Mouse (Mus musculus): Measurements from ENCODE around the gene Srgap2.
"Not testable (repeated sequence)": the region's sequence is repeated elsewhere in the genome, so short reads cannot be mapped to it uniquely, and the experiment has no call there.

Srgap2 gene

DNA sequence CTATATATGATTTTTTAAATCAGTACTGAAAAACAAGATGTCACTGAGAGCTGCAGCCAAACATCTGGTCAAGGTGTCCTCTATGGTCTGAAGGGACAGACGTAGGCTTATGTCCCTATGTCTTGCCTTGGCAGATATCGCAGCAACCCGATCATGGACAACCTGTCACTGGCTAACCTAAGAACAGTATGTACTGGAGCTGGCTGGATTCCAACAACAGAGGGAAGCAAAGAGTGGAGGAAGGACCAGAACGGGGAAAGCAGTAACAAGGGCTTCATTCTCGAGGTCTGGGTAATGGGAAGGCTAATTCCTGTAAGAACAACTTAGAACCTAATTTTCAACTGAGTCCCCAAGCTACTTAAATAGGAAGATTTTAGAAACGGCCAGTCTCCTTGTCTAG lies 238.2 kb downstream of the Srgap2 start:
- DNase-seq (ENCODE audit: low spot score in 2 of 2): no peak

DNA sequence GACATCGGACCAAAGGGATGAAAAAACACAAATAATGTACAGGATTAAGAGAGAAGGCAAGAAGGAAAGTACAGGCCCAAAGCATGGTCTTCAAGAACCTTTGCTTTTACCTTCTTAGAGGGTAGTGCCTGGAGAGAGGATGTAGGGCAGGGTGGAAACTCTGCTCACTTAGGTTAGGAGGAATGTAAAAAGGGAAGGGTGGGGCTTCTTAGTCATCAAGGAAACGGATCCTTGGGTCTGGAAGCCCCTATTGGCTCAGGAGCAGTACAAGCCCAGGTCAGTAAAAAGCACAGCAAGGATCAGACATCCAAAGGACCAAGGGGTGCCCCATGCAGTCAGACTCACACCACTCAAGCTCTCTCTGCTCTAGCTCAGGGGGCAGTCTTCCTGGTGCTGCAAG lies 239.9 kb downstream of the Srgap2 start:
- no peak for DNase-seq (ENCODE audit: low spot score in 2 of 2)

DNA sequence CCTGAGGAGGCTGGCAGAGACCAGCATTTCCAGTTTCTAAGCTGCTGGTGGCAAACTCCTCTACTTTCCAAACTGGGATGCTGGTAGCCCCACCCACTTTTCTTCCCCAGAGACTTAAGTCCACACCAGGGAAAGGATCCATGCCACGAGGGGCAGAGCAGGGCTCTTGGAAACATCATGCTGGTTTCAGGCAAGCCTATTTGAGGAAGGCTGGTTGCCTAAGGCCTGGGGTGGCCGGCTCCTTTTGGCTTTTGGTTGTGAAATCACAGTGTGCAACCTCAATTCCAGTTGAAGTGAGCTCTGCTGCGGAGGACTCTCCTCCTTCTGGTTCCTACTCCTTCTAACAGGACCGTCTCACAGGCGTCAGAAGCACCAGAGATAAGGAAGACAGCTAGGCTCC lies 240.3 kb downstream of the Srgap2 start:
- no peak for DNase-seq (ENCODE audit: low spot score in 2 of 2)

DNA sequence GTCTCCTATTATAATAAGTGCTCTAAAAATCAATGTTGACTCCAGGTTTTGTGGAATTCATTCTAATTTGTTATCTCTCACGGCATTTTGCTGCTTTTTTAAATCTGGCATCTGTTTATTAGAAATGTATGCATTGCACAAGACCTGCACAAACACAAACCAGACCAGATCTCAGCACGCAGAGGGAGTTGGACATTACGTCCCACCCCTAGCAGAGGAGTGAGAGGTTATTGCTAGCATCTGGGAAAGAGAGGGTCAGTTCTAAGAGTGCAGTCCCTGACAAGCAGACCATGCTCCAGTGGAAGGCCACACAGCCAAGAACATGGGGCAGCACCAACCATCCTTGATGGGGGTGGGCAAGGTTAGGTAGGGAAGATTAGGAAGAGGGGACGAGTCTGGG lies 242.5 kb downstream of the Srgap2 start:
- no peak for DNase-seq (ENCODE audit: low spot score in 2 of 2)

DNA sequence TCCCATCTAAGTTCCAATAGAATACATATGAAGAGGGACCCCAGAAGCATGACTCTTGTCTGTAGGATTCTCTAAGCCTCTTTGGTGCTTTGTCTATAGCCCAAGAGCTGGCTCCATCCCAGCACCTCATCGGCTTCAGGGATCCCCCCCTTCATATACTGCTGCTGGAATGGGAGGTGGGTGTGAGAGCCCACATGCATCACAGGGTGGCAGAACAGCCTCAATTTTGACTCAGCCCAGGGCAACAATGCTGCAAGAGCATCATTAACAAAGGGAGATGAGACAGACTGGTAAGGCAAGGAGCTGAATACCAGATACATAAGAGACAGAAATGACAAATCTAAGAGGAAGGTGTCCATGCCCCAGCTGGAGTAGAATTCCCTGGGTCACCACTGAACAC lies 243.0 kb downstream of the Srgap2 start:
- DNase-seq (ENCODE audit: low spot score in 2 of 2): no peak

DNA sequence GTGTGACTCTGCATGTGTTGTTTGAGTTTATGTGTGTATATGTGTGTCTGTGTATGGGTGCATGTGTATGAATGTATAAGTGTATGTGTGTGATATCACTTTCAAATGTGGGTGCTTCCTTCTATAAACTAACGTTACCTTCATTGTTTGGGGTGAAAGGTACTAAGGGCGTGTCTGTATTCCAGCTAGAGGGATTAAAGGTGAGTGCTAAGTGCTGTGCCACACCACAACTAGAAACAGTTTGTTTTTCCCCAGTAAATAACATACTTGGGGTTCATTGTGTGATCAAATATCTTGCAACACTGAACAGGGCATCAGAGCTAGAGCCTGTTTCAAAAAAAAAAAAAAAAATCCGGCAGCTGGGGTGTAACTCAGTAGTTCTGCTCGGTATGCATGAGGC lies 245.4 kb downstream of the Srgap2 start:
- no peak for DNase-seq (ENCODE audit: low spot score in 2 of 2)

DNA sequence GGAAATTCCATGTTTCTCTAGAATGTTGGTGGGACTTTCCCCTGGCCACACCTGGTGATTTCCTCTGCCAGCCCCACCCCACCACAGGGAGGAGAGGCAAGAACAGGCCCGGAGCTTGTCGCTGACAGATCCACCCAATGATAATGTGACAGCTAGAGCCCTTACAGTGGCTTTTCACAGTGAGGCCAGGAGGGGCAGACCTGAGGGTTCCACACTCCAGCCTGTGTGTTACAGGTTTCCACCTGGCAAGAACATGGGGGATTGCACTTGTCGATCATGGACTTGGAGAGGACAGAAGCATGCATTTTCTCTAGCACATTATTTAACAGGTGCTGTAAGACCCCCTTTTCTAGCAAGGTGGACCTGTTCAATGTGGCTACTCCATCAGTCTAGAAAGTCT lies 246.9 kb downstream of the Srgap2 start:
- no peak for DNase-seq (ENCODE audit: low spot score in 2 of 2)

DNA sequence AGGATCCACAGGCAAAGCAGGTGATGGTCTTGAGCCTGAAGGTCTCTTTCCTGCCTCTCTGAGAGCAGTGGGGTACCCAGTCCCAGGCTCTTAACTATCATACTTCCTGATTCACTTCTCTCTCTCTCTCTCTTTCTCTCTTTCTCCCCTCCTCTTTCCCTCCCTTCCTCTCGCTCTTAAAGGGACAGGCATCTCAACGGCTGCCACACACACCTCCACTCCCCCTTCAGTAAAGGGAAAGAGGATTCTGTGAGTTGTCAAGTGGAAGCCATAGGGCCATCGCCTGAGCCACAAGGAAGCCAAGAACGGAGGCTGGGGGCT lies 247.7 kb downstream of the Srgap2 start, which contains the start of gene Ikbke:
Gene Ikbke, minus strand, starts transcription at position 151 of the 321 bp plus-strand sequence.
- no peak for DNase-seq (ENCODE audit: low spot score in 2 of 2)

DNA sequence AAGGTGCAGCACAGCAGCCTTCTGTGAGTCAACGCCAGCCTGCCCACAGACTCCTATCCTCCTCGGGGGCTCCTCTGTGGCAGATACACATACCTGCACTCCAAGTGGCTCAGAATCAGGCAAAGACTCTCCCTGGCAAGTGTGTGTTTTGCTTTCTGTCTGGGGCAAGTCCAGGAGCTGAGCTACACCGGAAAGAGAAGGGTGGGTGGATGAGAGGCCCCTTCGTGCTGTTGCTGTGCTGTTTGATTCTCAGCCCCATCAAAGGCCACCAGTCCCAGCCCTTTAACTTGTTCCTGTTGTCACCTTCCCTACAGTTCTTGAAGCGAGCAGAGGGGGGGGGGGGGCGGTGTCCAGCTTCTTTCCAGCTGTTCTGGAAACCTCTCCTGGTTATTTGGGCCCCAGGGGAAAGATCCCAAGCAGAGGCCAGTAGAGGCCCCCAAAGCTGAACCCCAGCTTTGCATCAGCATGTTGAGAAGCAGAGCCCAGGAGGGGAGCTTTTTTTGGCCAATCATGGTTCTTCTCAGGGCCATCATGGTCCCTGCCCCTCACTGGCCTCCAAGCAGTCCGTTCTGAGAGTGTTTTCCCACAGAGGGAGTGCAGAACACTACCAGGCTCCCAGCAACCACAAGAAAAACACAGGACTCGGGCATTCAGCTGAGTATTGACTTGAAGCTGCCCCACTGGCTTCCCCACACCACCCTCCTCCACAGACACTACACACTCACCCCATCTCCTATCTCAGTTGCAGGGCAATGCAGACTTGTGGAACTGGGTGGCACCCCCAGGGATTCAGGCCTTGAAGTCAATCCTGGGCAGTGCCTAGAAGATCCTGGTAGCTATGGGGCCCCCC lies 248.3 kb downstream of the Srgap2 start:
- no peak for DNase-seq (ENCODE audit: low spot score in 2 of 2)

DNA sequence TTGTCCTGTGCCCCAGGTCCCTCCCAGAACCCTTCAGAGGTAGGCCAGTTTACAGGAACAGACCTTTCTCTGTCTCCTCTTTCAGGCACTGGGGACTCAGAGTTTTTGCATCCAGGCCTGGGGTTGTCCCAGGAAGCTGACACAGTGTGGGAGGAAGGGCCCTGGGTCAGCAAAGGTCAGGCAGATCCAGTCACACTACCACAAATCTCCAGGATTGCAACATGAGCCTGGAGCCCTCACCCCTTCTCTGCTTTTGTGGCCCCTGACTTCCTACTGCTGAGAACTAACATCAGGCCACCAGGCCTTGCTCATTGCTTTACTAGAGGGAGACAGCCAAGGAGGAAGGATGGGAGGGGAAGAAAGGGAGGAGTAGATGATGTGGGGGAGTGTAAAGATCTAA lies 250.3 kb downstream of the Srgap2 start:
- DNase-seq (ENCODE audit: low spot score in 2 of 2): no peak

DNA sequence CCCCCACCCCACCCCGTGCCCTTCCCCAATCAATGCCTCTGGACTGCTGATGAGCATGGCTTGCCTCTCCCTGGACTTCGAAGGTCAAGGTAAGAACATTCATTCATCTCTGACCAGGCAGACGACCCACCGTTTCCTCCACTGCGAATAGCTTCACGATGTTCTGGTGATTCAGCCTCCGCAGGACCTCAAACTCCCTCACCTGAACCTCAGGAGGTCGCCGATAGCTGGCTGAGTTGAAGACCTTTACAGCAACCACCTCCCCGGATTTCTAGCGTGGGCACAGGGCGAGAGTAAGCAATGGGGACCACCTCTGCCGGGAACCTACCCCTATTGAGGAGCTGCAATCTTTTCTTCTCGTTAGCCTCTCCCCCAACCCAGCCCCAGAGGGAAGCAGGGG lies 251.6 kb downstream of the Srgap2 start:
- no peak for DNase-seq (ENCODE audit: low spot score in 2 of 2)

DNA sequence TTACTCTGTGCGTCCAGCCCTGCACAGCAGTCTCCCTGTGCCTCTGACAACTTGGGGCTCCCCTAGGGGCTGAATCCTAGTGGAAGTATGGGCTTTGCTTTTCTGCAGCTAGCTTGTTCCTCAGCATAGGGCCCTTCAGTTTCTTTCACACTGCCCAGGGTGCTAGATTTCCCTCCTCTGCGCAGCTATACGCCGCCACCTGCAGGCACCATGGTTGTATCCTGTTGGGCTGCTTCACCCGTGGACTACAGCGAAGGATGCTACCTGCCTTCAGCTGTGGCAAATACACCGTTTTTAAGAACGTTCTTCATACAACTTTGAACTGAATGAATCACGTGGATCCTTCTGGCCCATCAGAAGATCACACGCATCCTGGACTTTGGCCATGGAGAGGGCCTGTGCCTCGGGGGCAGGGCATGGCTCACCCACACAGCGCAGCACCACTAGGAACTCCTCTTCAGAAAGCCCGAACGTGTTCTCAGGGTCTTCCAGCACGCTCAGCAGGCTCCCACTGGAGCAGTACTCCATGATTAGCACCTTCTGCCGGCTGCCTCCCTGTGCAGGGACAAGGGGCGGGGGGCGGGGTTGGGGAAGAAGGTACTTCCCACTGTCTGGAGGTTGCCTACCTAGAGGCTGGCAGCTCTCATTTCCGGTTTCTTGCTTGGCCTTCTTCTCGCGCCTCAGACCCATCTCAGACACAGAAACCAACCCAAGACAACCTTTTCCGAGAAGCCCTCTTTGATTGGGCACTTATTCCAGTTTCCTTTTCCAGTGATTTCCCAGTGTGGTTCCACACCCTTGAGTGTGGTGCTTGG lies 252.2 kb downstream of the Srgap2 start:
- no peak for DNase-seq (ENCODE audit: low spot score in 2 of 2)

DNA sequence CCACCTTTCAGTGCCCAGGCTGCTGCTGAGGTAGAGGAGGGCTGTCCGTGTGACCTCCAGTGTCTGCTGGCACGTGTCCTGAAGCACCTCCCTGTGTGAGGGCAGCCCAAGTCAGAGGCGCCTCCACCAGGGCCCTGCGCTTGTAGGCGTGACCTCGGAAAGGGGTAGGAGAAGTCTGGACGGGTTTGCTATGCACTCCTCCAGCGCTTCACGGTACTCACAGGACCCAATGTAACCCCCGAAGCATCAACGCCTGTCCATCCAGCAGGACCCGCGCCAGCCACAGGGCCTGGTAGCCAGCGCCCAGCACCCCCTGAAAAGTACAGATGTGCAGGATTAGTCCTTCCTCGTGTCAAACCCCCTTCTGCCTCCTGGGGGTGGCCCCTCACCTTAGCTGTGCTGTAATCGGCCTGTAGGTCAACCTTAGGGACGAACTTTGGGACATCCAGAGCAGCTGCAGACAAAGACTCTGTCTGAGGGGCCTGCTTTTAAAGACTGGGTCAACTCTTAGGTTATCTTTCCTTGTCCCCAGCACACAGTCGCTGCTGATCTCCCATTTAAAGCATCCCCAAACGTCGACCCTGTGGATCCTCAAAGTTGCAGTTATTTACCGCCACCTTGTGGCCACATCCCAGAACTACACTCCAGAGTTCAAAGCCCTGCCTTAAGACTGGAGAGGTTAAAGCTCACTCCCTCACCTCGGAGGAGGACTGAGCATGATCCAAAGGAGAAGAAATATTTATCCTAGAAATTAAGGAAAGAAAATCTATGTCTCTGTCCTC lies 257.2 kb downstream of the Srgap2 start:
- DNase-seq (ENCODE audit: low spot score in 2 of 2): peak in 1 of 2 experiments; percentile 77

DNA sequence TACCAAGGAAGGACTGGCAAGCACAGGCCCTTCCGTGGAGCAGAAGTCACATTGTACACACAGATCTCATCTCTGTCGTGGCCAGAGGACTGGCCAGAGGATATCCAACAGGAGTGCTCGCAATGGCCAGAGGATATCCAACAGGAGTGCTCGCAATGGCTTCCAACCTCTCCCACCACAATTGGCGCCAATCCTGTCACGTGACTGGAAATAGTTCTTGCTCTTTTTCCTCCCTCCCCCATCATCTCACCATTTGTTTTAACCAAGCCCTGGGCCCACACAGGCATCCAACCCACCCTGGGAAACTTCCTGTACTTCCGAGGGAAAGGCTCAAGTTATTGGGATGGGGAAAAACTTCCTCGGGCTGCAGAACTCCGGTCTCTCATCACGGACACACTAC lies 258.4 kb downstream of the Srgap2 start:
- no peak for DNase-seq (ENCODE audit: low spot score in 2 of 2)

DNA sequence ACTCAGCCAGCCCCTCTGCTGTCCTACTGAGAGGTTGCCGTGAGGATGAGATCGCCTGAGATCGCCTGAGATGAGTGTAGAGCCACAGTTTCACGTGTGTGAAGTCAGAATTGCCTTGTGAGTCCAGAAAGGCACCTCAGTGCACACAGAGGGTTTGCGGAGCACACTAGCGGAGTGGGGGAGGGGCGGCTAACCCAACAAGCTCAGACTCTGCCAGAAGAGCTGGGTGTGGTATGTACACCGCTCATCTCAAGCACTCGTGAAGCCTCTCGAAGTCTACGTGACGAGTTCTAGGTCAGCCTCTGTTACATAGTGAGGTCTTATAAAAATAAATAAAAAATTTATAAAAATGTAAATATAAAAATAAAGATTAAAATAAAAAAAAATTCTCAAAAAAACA lies 263.2 kb downstream of the Srgap2 start:
- no peak for DNase-seq (ENCODE audit: low spot score in 2 of 2)

DNA sequence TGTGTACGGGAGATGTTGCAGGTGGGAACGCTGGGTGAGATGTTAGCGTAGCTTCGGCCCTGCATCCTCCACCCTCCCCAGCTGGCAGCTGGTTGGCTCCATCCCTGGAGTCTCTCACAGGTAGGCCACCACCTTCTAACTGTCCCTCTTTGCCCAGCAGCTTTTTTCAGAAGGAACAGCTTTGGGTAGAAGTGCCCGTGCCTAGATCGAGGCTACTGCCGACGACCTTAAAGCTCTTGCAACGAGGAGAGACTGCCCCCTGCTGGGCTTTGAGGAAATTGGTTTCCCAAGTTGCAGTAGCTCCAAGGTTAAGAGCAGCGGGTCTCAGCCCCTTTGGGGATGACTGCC lies 266.9 kb downstream of the Srgap2 start:
- DNase-seq (ENCODE audit: low spot score in 2 of 2): peak in 1 of 2 experiments; percentile 68

DNA sequence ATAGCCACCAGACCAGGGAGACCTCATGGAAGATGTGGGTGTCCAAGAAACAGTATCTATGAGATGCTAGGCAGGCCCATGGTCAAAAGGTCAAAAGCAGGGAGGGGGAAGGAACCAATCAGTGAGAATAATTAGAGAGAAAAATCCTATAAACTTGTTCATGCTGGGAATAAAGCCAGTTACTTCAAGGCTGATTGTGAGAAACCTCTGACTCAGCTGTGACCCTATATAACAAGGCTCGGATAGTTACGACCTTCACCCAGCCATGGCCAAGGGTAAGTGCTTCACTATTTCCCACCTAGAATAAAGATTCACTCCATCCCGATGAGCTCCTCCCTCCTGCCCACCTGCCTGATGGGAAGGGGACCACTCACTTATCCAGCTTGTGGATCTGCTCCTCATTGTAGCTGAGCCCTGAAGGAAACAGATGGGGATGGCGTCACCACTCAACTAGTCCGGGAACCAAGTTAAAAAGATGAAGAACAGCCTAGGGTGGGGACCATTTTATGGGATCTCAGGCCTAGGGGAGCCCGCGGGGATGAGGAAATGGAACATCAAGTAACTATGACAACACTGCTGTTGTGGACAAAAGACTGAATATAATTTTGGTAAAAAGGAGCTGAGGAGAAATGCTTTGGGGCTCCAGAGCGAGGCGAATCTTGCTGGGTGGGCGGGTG lies 267.4 kb downstream of the Srgap2 start:
- no peak for DNase-seq (ENCODE audit: low spot score in 2 of 2)

DNA sequence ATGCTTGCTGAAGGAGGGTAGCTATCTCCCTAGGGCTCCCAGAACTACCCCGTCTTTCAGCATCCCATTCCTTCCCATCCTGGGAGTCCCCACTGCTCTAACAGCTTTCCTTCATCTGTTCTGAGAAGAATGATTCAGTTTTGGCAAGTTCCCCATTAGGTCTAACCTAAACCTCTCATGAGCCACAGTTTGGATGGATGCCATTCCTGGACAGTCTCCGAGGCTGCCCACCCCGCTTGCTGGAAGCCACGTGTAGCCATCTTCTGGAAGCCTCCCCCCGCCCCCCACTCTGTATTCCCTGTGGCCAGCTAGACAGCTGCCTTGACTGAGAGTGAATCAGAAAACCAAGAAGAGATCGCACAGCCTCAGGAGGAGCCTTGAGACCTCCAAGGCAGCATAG lies 269.9 kb downstream of the Srgap2 start:
- DNase-seq (ENCODE audit: low spot score in 2 of 2): no peak

DNA sequence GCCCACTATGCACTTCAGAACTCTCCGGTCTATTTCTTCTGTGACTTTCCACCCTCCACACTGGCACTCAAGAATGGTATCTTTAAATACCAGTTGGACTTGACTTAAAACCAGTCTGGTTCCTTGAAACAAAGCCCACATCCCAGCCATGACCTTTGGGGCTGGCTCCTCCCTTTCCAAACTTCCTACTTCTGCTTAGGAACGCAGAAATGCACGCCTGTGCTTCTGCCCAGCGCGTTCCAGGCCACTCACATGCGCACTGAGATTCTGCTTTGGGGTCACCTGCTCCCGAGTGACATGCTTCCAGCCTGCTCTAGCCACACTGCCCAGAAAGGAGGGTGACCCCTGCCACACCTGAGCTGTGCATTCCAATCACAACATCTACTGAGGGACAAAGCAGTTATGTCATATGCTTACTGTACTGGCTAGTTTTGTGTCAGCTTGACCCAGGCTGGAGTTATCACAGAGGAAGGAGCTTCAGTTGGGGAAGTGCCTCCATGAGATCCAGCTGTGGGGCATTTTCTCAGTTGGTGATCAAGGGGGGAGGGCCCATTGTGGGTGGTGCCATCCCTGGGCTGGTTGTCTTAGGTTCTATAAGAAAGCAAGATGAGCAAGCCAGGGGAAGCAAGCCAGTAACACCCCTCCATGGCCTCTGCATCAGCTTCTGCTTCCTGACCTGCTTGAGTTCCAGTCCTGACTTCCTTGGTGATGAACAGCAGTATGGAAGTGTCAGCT lies 274.5 kb downstream of the Srgap2 start:
- not testable (repeated sequence) for DNase-seq (ENCODE audit: low spot score in 2 of 2)

DNA sequence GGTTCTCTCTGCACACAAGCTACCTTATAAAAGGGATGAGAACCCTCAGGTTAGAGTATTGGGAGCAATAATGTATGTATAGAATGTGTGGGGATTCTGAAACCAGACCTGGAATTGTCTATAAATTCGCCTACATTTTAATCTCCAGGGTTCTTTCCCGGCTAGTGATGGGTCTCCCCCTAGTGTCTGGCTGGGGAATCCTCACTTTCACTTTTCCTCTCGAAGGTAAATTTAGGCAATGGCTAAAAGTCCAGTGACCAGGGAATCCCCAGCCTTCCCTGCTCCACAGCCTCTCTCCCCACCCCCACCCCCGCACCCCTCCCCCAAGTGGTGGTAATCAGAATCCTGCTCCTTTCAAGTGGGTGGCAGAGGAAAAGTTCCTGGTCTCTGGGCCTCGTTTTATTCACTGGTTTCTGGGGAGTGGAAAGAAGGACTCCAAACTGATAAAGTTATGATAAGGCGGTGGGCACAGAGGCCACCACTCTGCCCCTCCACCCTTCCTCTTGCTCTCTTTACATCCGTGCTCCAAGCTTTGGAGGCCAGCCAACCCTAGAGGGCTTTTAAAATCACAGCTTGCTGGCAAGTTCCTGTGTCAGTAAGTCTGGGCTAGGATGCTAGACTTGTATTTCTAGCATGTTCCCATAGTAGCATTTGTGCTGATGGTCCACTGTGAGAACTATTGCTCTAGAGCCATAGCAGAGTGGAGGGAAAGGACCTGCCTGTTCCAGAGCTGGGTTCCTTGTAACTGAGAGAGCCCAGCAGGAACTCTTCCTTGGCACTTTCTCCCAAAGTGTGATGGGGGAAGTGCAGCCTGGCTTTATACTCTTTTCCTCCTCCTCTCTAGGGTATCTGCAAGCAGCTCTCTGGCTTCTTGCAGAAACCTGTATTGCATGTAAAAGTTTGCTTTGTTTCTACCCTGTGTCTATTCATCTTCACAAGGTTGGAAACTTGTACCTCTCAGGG lies 280.4 kb downstream of the Srgap2 start:
- peak in 1 of 2 experiments; percentile 37 for DNase-seq (ENCODE audit: low spot score in 2 of 2)

Measured in frontal cortex, postnatal 10 days (tissue).